Mouse (Mus musculus): ENCODE data around the gene Pih1d3.

Pih1d3 gene

GRCm38 (mm10) chr1:31222564-31222963 is at the start of gene Pih1d3, which contains the start of gene 4931428L18Rik:
Gene Pih1d3 (plus strand): TSS chr1:31222838.
Gene 4931428L18Rik (minus strand): TSS chr1:31222684.
- ChIA-PET POLR2A (no interaction called here), CTCF (no interaction called here)

GRCm38 (mm10) chr1:31175401-31175800 is 47.2 kb upstream of the Pih1d3 start:
- ChIA-PET POLR2A (no interaction called here), CTCF (no interaction called here)

GRCm38 (mm10) chr1:31176101-31176500 is 46.5 kb upstream of the Pih1d3 start, which contains the start of gene Lgsn:
Gene Lgsn (plus strand): TSS chr1:31176401.
- ChIA-PET CTCF (no interaction called here), POLR2A (no interaction called here)

- POLR2A ChIA-PET = no interaction called here
- CTCF ChIA-PET = no interaction called here
These were observed 44.4 kb upstream of the Pih1d3 start for GRCm38 (mm10) chr1:31178264-31178663.

- CTCF ChIA-PET = no interaction called here
- POLR2A ChIA-PET = no interaction called here
These were observed 32.3 kb upstream of the Pih1d3 start for GRCm38 (mm10) chr1:31190237-31190866.

- ChIA-PET POLR2A (no interaction called here), CTCF (no interaction called here)
These were observed 27.0 kb upstream of the Pih1d3 start for GRCm38 (mm10) chr1:31195633-31196032.

- POLR2A ChIA-PET = no interaction called here
- CTCF ChIA-PET = no interaction called here
These were observed 25.7 kb upstream of the Pih1d3 start for GRCm38 (mm10) chr1:31196959-31197358.

GRCm38 (mm10) chr1:31203771-31204170 is 18.9 kb upstream of the Pih1d3 start:
- CTCF ChIA-PET = no interaction called here
- POLR2A ChIA-PET = no interaction called here

- POLR2A ChIA-PET = interaction anchor here in 1 of 4 experiments (0.5 kb wide), 1 partner anchor 104 kb away, joined by 3 read pairs; no protein-coding TSS in a partner anchor
- CTCF ChIA-PET = no interaction called here
These were observed 17.3 kb upstream of the Pih1d3 start for GRCm38 (mm10) chr1:31205346-31205745.

- ChIA-PET POLR2A (interaction anchor here in 1 of 4 experiments (0.5 kb wide), 1 partner anchor 105 kb away, joined by 3 read pairs; no protein-coding TSS in a partner anchor), CTCF (no interaction called here)
These were observed 16.9 kb upstream of the Pih1d3 start for GRCm38 (mm10) chr1:31205770-31206169.

GRCm38 (mm10) chr1:31210144-31210543 is 12.5 kb upstream of the Pih1d3 start:
- ChIA-PET POLR2A (no interaction called here), CTCF (interaction anchor here in 3 of 4 experiments (0.5 to 1.2 kb wide), 9 partner anchors 23 to 1490 kb away, joined by 3 to 7 read pairs (median 3); no protein-coding TSS in a partner anchor)

GRCm38 (mm10) chr1:31214831-31215230 is 7.8 kb upstream of the Pih1d3 start:
- CTCF ChIA-PET = no interaction called here
- POLR2A ChIA-PET = no interaction called here

- ChIA-PET POLR2A (no interaction called here), CTCF (no interaction called here)
These were observed 1.9 kb upstream of the Pih1d3 start for GRCm38 (mm10) chr1:31220599-31221250.

- ChIA-PET POLR2A (no interaction called here), CTCF (interaction anchor here in 2 of 4 experiments (0.5 to 1.3 kb wide), 2 partner anchors 23 to 409 kb away, joined by 3 to 5 read pairs; no protein-coding TSS in a partner anchor)
These were observed 10.8 kb downstream of the Pih1d3 start for GRCm38 (mm10) chr1:31233319-31234036.

GRCm38 (mm10) chr1:31260218-31260923 is 37.7 kb downstream of the Pih1d3 start:
- POLR2A ChIA-PET = no interaction called here
- CTCF ChIA-PET = no interaction called here

Measured in embryonic stem cell, embryonic (primary cell).